Mouse (Mus musculus) E14TG2a.4 (cell line): Measurements from ENCODE around the gene Nub1.

Source experiments
- CTCF ChIP-seq: conservative IDR thresholded peaks from 2 replicates; pipeline ENCODE4 v1.5.1; 2014; ENCODE audit warnings: low read length
- NANOG ChIP-seq: IDR thresholded peaks from 2 replicates; pipeline ENCODE4 v1.6.1; 2014; ENCODE audit warnings: borderline replicate concordance, low read length, mixed read lengths
- POU5F1 ChIP-seq: IDR thresholded peaks from 2 replicates; pipeline ENCODE4 v1.6.1; 2014; ENCODE audit warnings: low read length, borderline replicate concordance

DNA sequence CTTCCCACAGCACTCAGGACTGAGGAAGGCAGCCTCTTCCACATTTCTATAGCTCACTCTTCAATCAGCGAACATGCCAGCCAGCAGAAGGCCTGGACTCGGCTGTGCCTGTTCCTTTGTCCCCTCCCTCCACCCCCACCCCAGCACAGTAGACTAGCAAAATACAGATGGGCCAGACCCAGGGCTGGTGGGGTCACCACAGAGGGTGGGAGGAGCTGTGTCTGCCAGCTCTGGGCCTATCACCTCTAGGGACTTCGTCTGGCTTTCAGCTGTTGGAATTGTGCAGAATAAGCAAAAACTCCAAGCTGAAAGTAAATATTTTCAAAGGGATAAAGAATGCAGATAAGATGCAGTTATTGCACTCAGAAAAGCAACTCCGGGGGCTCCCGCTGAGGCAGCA, 39.5 kb downstream of the Nub1 start:
- TF ChIP-seq CTCF = no peak
- no peak for TF ChIP-seq NANOG
- no peak for TF ChIP-seq POU5F1
